Mouse (Mus musculus): ENCODE measurements around the gene Sgce.
"Not testable (repeated sequence)": the region's sequence is repeated elsewhere in the genome, so short reads cannot be mapped to it uniquely, and the experiment has no call there.

The Sgce gene

GRCm38 (mm10) chr6:4722142-4722541 is 24.9 kb downstream of the Sgce start:
- DNase-seq = no peak

- DNase-seq = no peak
These were observed 29.7 kb downstream of the Sgce start for GRCm38 (mm10) chr6:4717344-4717743.

GRCm38 (mm10) chr6:4716171-4716570 is 30.8 kb downstream of the Sgce start:
- DNase-seq = no peak

- DNase-seq = no peak
These were observed 38.0 kb downstream of the Sgce start for GRCm38 (mm10) chr6:4708971-4709370.

- DNase-seq = no peak
These were observed 40.6 kb downstream of the Sgce start for GRCm38 (mm10) chr6:4706415-4706814.

- DNase-seq = no peak
These were observed 43.1 kb downstream of the Sgce start for GRCm38 (mm10) chr6:4703908-4704307.

- DNase-seq = no peak
These were observed 45.4 kb downstream of the Sgce start for GRCm38 (mm10) chr6:4701641-4702040.

GRCm38 (mm10) chr6:4695778-4696177 is 51.2 kb downstream of the Sgce start:
- DNase-seq = no peak

GRCm38 (mm10) chr6:4694672-4695231 is 52.3 kb downstream of the Sgce start:
- DNase-seq = no peak

GRCm38 (mm10) chr6:4693544-4693943 is 53.5 kb downstream of the Sgce start:
- no peak for DNase-seq

GRCm38 (mm10) chr6:4690438-4690837 is 56.6 kb downstream of the Sgce start:
- DNase-seq = no peak

- DNase-seq = no peak
These were observed 62.2 kb downstream of the Sgce start for GRCm38 (mm10) chr6:4684706-4685340.

- no peak for DNase-seq
These were observed 66.4 kb downstream of the Sgce start for GRCm38 (mm10) chr6:4680576-4680975.

- no peak for DNase-seq
These were observed 67.0 kb downstream of the Sgce start for GRCm38 (mm10) chr6:4679981-4680380.

- DNase-seq = no peak
These were observed 69.6 kb downstream of the Sgce start for GRCm38 (mm10) chr6:4677356-4677761.

- no peak for DNase-seq
These were observed 81.9 kb downstream of the Sgce start for GRCm38 (mm10) chr6:4665154-4665553.

- DNase-seq = no peak
These were observed 82.7 kb downstream of the Sgce start for GRCm38 (mm10) chr6:4664313-4664712.

- DNase-seq = no peak
These were observed 83.5 kb downstream of the Sgce start for GRCm38 (mm10) chr6:4663516-4663915.

- no peak for DNase-seq
These were observed 88.1 kb downstream of the Sgce start for GRCm38 (mm10) chr6:4658861-4659260.

GRCm38 (mm10) chr6:4655924-4656323 is 91.1 kb downstream of the Sgce start:
- DNase-seq = no peak

- DNase-seq = no peak
These were observed 91.5 kb downstream of the Sgce start for GRCm38 (mm10) chr6:4655466-4655865.

- not testable (repeated sequence) for DNase-seq
These were observed 93.3 kb downstream of the Sgce start for GRCm38 (mm10) chr6:4653741-4654140.

- no peak for DNase-seq
These were observed 94.3 kb downstream of the Sgce start for GRCm38 (mm10) chr6:4652596-4653134.

GRCm38 (mm10) chr6:4647351-4647750 is 99.7 kb downstream of the Sgce start:
- DNase-seq = no peak

GRCm38 (mm10) chr6:4642068-4642467 is 104.9 kb downstream of the Sgce start:
- no peak for DNase-seq

Data from thymus, postnatal 25 days (tissue).